Mouse (Mus musculus) neural tube, embryonic 14.5 days (tissue): ENCODE results near the gene Kazald1. TPM values are rescaled to one million over a fixed set of nuclear protein-coding genes. Genes with fewer than 3 reads are reported as not detected.
"Not testable (repeated sequence)": the region's sequence is repeated elsewhere in the genome, so short reads cannot be mapped to it uniquely, and the experiment has no call there.

Source experiments
- ATAC-seq: fragments of 200-750 bp; cut with Nextera tagmentation; 2 replicates; pipeline ENCODE4 v1.8.0; 2017; ENCODE audit warnings: low read depth, mild to moderate bottlenecking, moderate TSS enrichment, moderate library complexity
- H3K27ac ChIP-seq: fragments of 300-500 bp; sonication (generic); 2 replicates; pipeline ENCODE4 v1.5.1; 2014; ENCODE audit warnings: low read depth, mild to moderate bottlenecking, control low read depth, low read length, moderate library complexity, mixed read lengths
- H3K27me3 ChIP-seq: fragments of 300-500 bp; sonication (generic); 2 replicates; pipeline ENCODE4 v1.6.1; 2014; ENCODE audit warnings: low read length; ENCODE audit not compliant: control insufficient read depth, insufficient read depth
- H3K36me3 ChIP-seq: fragments of 300-500 bp; sonication (generic); 2 replicates; pipeline ENCODE4 v1.6.1; 2014; ENCODE audit warnings: low read length, mixed read lengths; ENCODE audit not compliant: control insufficient read depth, insufficient read depth
- H3K4me1 ChIP-seq: fragments of 300-500 bp; sonication (generic); 2 replicates; pipeline ENCODE4 v1.6.1; 2014; ENCODE audit warnings: low read length; ENCODE audit not compliant: control insufficient read depth, insufficient read depth
- H3K4me2 ChIP-seq: fragments of 300-500 bp; sonication (generic); 2 replicates; pipeline ENCODE4 v1.6.1; 2014; ENCODE audit warnings: mild to moderate bottlenecking, low read depth, low read length, control low read depth
- H3K4me3 ChIP-seq: fragments of 300-500 bp; sonication (generic); 2 replicates; pipeline ENCODE4 v1.5.1; 2014; ENCODE audit warnings: low read depth, low read length, control low read depth, mixed read lengths
- H3K9ac ChIP-seq: fragments of 300-500 bp; sonication (generic); replicated peaks from 2 replicates; pipeline ENCODE4 v1.6.1; 2014; ENCODE audit warnings: low read depth, mild to moderate bottlenecking, control low read depth, low read length, mixed read lengths
- H3K9me3 ChIP-seq: fragments of 300-500 bp; sonication (generic); 2 replicates; pipeline ENCODE4 v1.6.1; 2016; ENCODE audit warnings: low read length; ENCODE audit not compliant: control insufficient read depth
- WGBS: fragments of 180-500 bp; shearing (Covaris S2); extraction: QIAGEN DNeasy Blood & Tissue Kit; methylation state at CpG from one replicate; pipeline ENCODE4 v1.1.7; 2014; 5-methylcytosine and 5-hydroxymethylcytosine counted together
- polyA plus RNA-seq: library from polyadenylated mRNA; unstranded; fragments of >200 nt; fragmentation: Nextera tagmentation; extraction: Ambion mirVana; gene quantifications from 2 replicates; pipeline ENCODE4 v1.2.1, GENCODE M21; 2014

Gene Kazald1
- polyA plus RNA-seq, 1 experiment from 2014 or later: 1.2 TPM

DNA sequence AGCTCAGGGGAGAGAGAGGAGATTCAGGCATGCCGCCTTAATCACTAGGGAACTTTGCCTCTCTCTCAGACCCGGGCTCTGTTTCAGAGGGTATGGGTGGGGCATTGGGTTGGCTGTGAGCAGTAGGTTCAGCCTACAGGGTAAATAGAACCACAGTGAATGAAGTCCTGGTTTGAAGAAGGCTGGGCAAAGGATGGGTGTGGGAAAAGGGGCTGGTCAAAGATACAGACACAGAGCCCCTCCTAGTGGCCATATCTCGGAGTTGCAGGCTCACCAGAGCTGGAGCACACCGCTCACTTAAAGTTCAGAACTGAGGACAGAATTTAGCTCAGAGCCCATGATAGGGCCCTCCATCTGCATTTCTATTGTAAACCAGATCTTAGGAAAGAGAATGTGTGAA is 43.3 kb upstream of the Kazald1 start:
- no peak overlapping the region for H3K4me3 ChIP-seq
- no peak overlapping the region for H3K27ac ChIP-seq
- H3K4me2 ChIP-seq: no peak overlapping the region
- H3K9ac ChIP-seq: no peak overlapping the region
- 16% methylated on average over 4 of the region's 4 CpGs for WGBS
- peaks cover 8% of the 10 kb centered on the region; the same call in 1 of the 2 replicates for H3K36me3 ChIP-seq
- ATAC-seq: peak; percentile 36
- H3K4me1 ChIP-seq: peaks cover 6% of the 10 kb centered on the region; the same call in 1 of the 2 replicates
- H3K27me3 ChIP-seq: no peaks in the 10 kb centered on the region
- no peaks in the 10 kb centered on the region for H3K9me3 ChIP-seq

GRCm38 (mm10) chr19:45032570-45033332 is 42.3 kb upstream of the Kazald1 start:
- no peaks in the 10 kb centered on the region for H3K9me3 ChIP-seq
- H3K4me2 ChIP-seq: no peak overlapping the region
- H3K36me3 ChIP-seq: 0 out of 2 replicates have a peak, but pooled peaks cover 3% of the 10 kb centered on the region
- peaks cover 6% of the 10 kb centered on the region; the same call in 1 of the 2 replicates for H3K4me1 ChIP-seq
- ATAC-seq: no peak
- no peak overlapping the region for H3K27ac ChIP-seq
- no peak overlapping the region for H3K4me3 ChIP-seq
- H3K9ac ChIP-seq: no peak overlapping the region
- H3K27me3 ChIP-seq: no peaks in the 10 kb centered on the region
- WGBS: 46% methylated on average over 17 of the region's 17 CpGs

- ATAC-seq: no peak
- Histone ChIP-seq H3K27ac (no peak overlapping the region), H3K4me2 (no peak overlapping the region), H3K27me3 (no peaks in the 10 kb centered on the region), H3K4me3 (no peak overlapping the region), H3K9me3 (no peaks in the 10 kb centered on the region), H3K9ac (no peak overlapping the region), H3K4me1 (no peaks in the 10 kb centered on the region), H3K36me3 (no peaks in the 10 kb centered on the region)
- WGBS: 26% methylated on average over 16 of the region's 16 CpGs
Measured at GRCm38 (mm10) chr19:45036867-45037266, 38.2 kb upstream of the Kazald1 start.

DNA sequence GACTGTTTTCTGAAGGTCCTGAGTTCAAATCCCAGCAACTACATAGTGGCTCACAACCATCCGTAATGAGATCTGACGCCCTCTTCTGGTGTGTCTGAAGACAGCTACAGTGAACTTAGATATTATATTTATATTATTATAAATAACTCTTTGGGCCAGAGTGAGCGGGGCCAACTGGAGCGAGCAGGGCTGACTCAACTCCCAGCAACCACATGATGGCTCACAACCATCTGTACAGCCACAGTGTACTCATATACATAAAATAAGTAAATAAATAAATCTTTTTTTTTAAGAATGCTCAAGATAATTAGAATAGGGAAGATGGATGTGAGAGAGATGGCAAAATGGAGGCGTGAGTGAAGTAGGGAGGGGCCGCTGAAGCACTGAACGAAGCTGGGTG is 36.8 kb upstream of the Kazald1 start:
- not testable (repeated sequence) for H3K4me3 ChIP-seq, ATAC-seq, H3K27ac ChIP-seq, H3K36me3 ChIP-seq, H3K9me3 ChIP-seq, H3K4me2 ChIP-seq, H3K27me3 ChIP-seq, H3K4me1 ChIP-seq, H3K9ac ChIP-seq
- 92% methylated on average over 7 of the region's 7 CpGs for WGBS

GRCm38 (mm10) chr19:45040214-45040613 is 34.8 kb upstream of the Kazald1 start:
- Histone ChIP-seq H3K9ac (no peak overlapping the region), H3K4me2 (no peak overlapping the region), H3K27ac (no peak overlapping the region), H3K36me3 (no peaks in the 10 kb centered on the region), H3K4me3 (no peak overlapping the region), H3K27me3 (no peaks in the 10 kb centered on the region), H3K9me3 (no peaks in the 10 kb centered on the region), H3K4me1 (no peaks in the 10 kb centered on the region)
- no peak for ATAC-seq
- WGBS: 61% methylated on average over 13 of the region's 13 CpGs

DNA sequence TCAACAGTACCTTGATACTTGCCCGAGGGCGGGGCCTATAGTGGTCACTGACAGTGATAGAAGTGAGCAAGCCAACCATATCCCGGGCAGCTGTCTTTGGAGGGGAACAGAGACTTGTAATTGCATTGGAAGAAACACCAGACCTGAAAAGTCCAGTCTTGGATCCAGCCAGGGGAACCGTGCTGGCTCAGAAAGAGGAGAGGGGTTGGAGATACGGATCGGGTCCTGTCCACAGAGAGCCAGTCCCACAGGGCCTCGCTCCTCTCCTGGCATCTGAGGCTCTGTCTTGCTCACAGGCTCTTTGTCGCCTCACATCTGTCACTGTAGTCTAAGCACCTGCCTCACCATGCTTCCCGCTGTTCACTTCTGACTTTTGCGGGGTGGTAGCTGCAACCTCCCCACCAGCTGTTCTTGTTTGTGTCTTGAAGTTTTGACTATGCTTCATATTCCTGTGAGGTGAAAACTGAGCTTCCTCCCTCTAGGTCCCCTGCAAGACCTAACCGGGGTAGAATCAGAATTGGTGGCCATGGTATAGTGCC is 30.6 kb upstream of the Kazald1 start:
- Histone ChIP-seq H3K36me3 (no peaks in the 10 kb centered on the region), H3K9ac (no peak overlapping the region), H3K27ac (no peak overlapping the region), H3K9me3 (no peaks in the 10 kb centered on the region), H3K4me1 (peaks cover 18% of the 10 kb centered on the region), H3K4me2 (no peak overlapping the region), H3K27me3 (no peaks in the 10 kb centered on the region), H3K4me3 (no peak overlapping the region)
- 59% methylated on average over 11 of the region's 11 CpGs for WGBS
- ATAC-seq: no peak

GRCm38 (mm10) chr19:45045236-45045635 is 29.8 kb upstream of the Kazald1 start:
- Histone ChIP-seq H3K4me2 (no peak overlapping the region), H3K27me3 (no peaks in the 10 kb centered on the region), H3K9ac (no peak overlapping the region), H3K4me3 (no peak overlapping the region), H3K36me3 (no peaks in the 10 kb centered on the region), H3K9me3 (no peaks in the 10 kb centered on the region), H3K27ac (no peak overlapping the region), H3K4me1 (peaks cover 20% of the 10 kb centered on the region)
- ATAC-seq: no peak
- WGBS: 52% methylated on average over 15 of the region's 15 CpGs

- Histone ChIP-seq H3K9ac (peak within 1 kb of the TSS; percentile 25), H3K27ac (no peak within 1 kb of the TSS; the same call in 1 of the 2 replicates), H3K4me3 (peak within 1 kb of the TSS; percentile 30), H3K9me3 (no peaks in the 10 kb centered on the region), H3K4me1 (peaks cover 20% of the 10 kb centered on the region), H3K27me3 (no peaks in the 10 kb centered on the region), H3K4me2 (peak within 1 kb of the TSS; percentile 60), H3K36me3 (peaks cover under 1% of the 10 kb centered on the region; the same call in 1 of the 2 replicates)
- WGBS: 83% methylated on average over 5 of the region's 5 CpGs
- no peak for ATAC-seq
Measured at GRCm38 (mm10) chr19:45045651-45046050, 29.4 kb upstream of the Kazald1 start, which contains the start of gene Pdzd7. Gene Pdzd7 (minus strand): TSS chr19:45045717.
